Mouse (Mus musculus) ES-E14 (cell line): Measurements from ENCODE around the gene Patl1.

Experiments
- CHD2 ChIP-seq: IDR thresholded peaks from 2 replicates; pipeline ENCODE4 v1.6.1; 2014; ENCODE audit warnings: mild to moderate bottlenecking, low read depth, low read length, inconsistent platforms
- HCFC1 ChIP-seq: IDR thresholded peaks from 2 replicates; pipeline ENCODE4 v1.6.1; 2012; ENCODE audit warnings: low read length, inconsistent platforms, borderline replicate concordance; ENCODE audit not compliant: insufficient read depth
- MAFK ChIP-seq: IDR thresholded peaks from 2 replicates; pipeline ENCODE4 v1.6.1; 2014; ENCODE audit warnings: mild to moderate bottlenecking, low read depth, low read length, inconsistent platforms; ENCODE audit not compliant: insufficient read depth
- ZC3H11A ChIP-seq: IDR thresholded peaks from 2 replicates; pipeline ENCODE4 v1.6.1; 2012; ENCODE audit warnings: low read depth, mild to moderate bottlenecking, inconsistent platforms, low read length, borderline replicate concordance
- ZNF384 ChIP-seq: IDR thresholded peaks from 2 replicates; pipeline ENCODE4 v1.6.1; 2012; ENCODE audit warnings: low read depth, low read length, inconsistent platforms

DNA sequence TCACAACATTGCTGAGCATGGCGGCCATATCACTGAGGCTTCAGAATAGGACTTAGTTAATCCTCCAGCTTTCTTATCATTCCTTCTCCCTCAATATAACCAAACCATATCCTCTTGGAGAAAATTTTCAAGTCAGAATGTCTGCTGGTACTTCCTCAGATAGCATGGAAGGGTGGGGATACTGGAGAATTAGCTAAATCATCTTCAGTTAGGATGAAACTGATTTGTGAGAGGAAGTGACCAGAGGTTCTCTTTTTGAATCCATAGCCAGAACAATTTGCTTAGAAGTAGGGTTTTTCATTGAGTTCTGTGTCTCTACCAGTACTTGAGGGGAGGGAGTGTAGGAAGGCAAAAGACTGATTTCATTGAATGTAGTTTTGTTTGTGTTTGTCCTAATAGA, 9.9 kb downstream of the Patl1 start:
- TF ChIP-seq ZC3H11A: no peak
- TF ChIP-seq HCFC1: no peak
- no peak for TF ChIP-seq ZNF384
- TF ChIP-seq MAFK: no peak
- no peak for TF ChIP-seq CHD2
